Mouse (Mus musculus): ENCODE data around the gene Htr1f. TPM values are rescaled to one million over a fixed set of nuclear protein-coding genes. Genes with fewer than 3 reads are reported as not detected.

Htr1f gene
- total and polyA plus RNA-seq, 3 experiments: not detected

DNA sequence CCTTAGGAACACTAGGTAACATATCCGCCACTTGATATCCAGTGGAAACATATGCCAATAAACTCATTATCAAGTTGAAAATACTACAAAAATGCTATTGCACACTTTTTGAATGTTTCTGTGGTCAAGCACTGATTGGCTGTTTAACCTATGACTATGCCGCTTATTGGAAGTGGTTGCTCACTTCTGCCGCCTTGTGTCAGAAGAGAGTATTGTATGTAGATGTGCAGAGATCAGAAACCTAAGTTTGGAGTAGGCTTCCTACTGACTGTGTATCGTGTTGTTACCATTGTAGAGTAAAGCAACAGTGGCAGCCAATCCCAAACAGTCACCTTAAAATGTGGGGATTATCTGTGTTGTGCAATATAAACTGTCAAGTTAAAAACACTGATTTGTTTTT lies 144.0 kb downstream of the Htr1f start:
- no peaks in the 10 kb centered on the region for H3K79me2 ChIP-seq (ENCODE audit: control insufficient read depth, insufficient read depth, low read length, poor library complexity)
- peak in 2 of 3 experiments; percentile 53 to 59; a peak in 4 of 6 replicates for TF ChIP-seq CTCF (IDR thresholded peaks at IDR 0.05 in 2 of 3, conservative IDR thresholded peaks at IDR 0.05 in 1 of 3; ENCODE audit: control insufficient read depth in 1 of 3, insufficient read depth in 1 of 3, low read depth in 2 of 3, low read length in 3 of 3, poor library complexity in 1 of 3, severe bottlenecking in 1 of 3)
- peak; percentile 29; the same call in 1 of the 2 replicates for TF ChIP-seq ZC3H11A (IDR thresholded peaks at IDR 0.05; ENCODE audit: low read depth, low read length)
- no peak for TF ChIP-seq BHLHE40 (IDR thresholded peaks at IDR 0.05; ENCODE audit: borderline replicate concordance, low read depth, low read length)
- peak; percentile 73 for TF ChIP-seq SMC3 (IDR thresholded peaks at IDR 0.05; ENCODE audit: low read depth, low read length)
- TF ChIP-seq RAD21 (IDR thresholded peaks at IDR 0.05; ENCODE audit: low read depth, low read length): peak; percentile 39
- TF ChIP-seq CHD2 (IDR thresholded peaks at IDR 0.05; ENCODE audit: low read length): no peak
- H3K9ac ChIP-seq (ENCODE audit: control insufficient read depth, low read depth, low read length, poor library complexity, severe bottlenecking): no peak overlapping the region
- no peak overlapping the region for H3K4me3 ChIP-seq (ENCODE audit: control insufficient read depth in 1 of 2, insufficient read depth in 1 of 2, low read depth in 2 of 2, low read length in 2 of 2)
- H3K4me1 ChIP-seq (ENCODE audit: control insufficient read depth in 1 of 2, insufficient read depth in 2 of 2, low read length in 2 of 2): no peaks in the 10 kb centered on the region
- DNase-seq (ENCODE audit: low read depth, low spot score): peak; percentile 36
- H3K36me3 ChIP-seq (ENCODE audit: control insufficient read depth in 1 of 2, insufficient read depth in 2 of 2, low read length in 2 of 2): no peaks in the 10 kb centered on the region
- H3K27ac ChIP-seq (ENCODE audit: control insufficient read depth, low read depth, low read length): no peak overlapping the region
- no peaks in the 10 kb centered on the region; a peak in 1 of 4 replicates for H3K27me3 ChIP-seq (ENCODE audit: control insufficient read depth in 1 of 2, insufficient read depth in 2 of 2, low read length in 2 of 2)
- H3K9me3 ChIP-seq (replicated peaks; ENCODE audit: insufficient read depth, low read length): no peaks in the 10 kb centered on the region

DNA sequence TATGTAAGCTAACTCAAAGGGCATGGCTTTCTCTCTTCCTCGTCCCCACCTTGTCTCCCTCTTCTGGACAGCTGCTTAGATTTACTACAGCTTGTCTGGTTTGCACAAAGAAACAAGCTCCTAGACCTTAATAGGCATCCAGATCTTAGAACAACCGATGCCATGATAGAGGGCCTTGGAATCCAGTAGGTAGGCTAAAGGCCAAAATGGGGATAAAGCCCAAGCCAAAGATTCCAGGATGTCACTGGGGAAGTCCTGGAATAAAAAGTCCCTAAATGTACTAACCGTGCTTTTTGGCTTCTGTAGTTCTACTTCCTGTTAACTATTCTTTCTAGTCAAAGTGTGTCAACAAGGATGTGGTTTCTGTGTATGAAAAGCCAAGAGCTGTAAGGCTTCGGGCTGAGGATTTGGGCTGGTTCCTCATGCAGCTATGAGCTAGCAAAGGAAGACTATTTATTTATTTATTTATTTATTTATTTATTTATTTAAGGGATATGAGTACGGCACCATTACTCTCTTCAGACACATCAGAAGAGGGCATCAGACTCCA lies 163.9 kb downstream of the Htr1f start:
- DNase-seq (ENCODE audit: low read depth, low spot score): no peak
- H3K27ac ChIP-seq (ENCODE audit: control insufficient read depth, low read depth, low read length): no peak overlapping the region

DNA sequence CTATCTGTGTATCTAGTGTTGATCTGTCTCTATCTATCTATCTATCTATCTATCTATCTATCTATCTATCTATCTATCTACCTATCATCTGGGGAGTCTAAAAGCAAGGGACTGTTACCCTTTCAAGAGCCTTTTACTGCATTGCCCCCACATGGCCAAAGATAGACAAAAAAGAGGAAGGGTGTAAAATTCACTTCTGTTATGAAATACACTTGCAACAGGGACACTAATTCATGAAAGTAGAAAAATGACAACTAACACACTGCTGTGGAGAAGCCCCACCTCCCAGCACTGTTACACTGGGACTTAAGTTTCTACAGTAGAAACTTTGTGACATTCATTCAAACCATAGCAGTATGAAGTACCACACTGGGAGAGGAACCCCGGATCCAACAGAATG lies 170.9 kb downstream of the Htr1f start:
- DNase-seq (ENCODE audit: low read depth, low spot score): no peak
- H3K27me3 ChIP-seq (ENCODE audit: control insufficient read depth in 1 of 2, insufficient read depth in 2 of 2, low read length in 2 of 2): peaks cover 0 to 3% of the 10 kb centered on the region in 2 experiments; a peak in 2 of 4 replicates
- H3K27ac ChIP-seq (ENCODE audit: control insufficient read depth, low read depth, low read length): no peak overlapping the region
- TF ChIP-seq MEF2A (IDR thresholded peaks at IDR 0.05; ENCODE audit: extremely low read depth, insufficient replicate concordance, low read depth, low read length, poor library complexity, severe bottlenecking) (no peak), ZKSCAN1 (IDR thresholded peaks at IDR 0.05; ENCODE audit: low read depth, low read length) (no peak), MYC (IDR thresholded peaks at IDR 0.05; ENCODE audit: low read depth, low read length) (no peak), RCOR1 (IDR thresholded peaks at IDR 0.05; ENCODE audit: low read depth, low read length) (no peak), POLR2AphosphoS5 (IDR thresholded peaks at IDR 0.05; ENCODE audit: borderline replicate concordance, low read depth, low read length) (no peak), SIN3A (IDR thresholded peaks at IDR 0.05; ENCODE audit: low read length) (no peak), E2F4 (IDR thresholded peaks at IDR 0.05; ENCODE audit: borderline replicate concordance, low read depth, low read length) (no peak), ETS1 (IDR thresholded peaks at IDR 0.05; ENCODE audit: low read depth, low read length) (no peak), TAL1 (IDR thresholded peaks at IDR 0.05; ENCODE audit: low read length) (no peak), GATA1 (IDR thresholded peaks at IDR 0.05; ENCODE audit: low read depth, low read length) (no peak), NRF1 (IDR thresholded peaks at IDR 0.05; ENCODE audit: insufficient read depth, low read depth, low read length, poor library complexity, severe bottlenecking) (no peak), CTCF (IDR thresholded peaks at IDR 0.05 in 2 of 3, conservative IDR thresholded peaks at IDR 0.05 in 1 of 3; ENCODE audit: control insufficient read depth in 1 of 3, insufficient read depth in 1 of 3, low read depth in 2 of 3, low read length in 3 of 3, poor library complexity in 1 of 3, severe bottlenecking in 1 of 3) (no peak), POLR2A (IDR thresholded peaks at IDR 0.05; ENCODE audit: control insufficient read depth in 1 of 2, insufficient read depth in 1 of 2, low read depth in 1 of 2, low read length in 2 of 2, poor library complexity in 1 of 2) (no peak), MYB (IDR thresholded peaks at IDR 0.05; ENCODE audit: low read depth, low read length) (no peak), MAX (IDR thresholded peaks at IDR 0.05; ENCODE audit: low read length) (no peak), KAT2A (conservative IDR thresholded peaks at IDR 0.05; ENCODE audit: low read depth, low read length) (no peak)

More for the DNA sequence above, 163.9 kb downstream of the Htr1f start:
- H3K4me3 ChIP-seq (ENCODE audit: control insufficient read depth in 1 of 2, insufficient read depth in 1 of 2, low read depth in 2 of 2, low read length in 2 of 2): no peak overlapping the region
- no peak overlapping the region for H3K9ac ChIP-seq (ENCODE audit: control insufficient read depth, low read depth, low read length, poor library complexity, severe bottlenecking)
- no peaks in the 10 kb centered on the region for H3K9me3 ChIP-seq (replicated peaks; ENCODE audit: insufficient read depth, low read length)
- no peaks in the 10 kb centered on the region for H3K36me3 ChIP-seq (ENCODE audit: control insufficient read depth in 1 of 2, insufficient read depth in 2 of 2, low read length in 2 of 2)
- no peaks in the 10 kb centered on the region for H3K4me1 ChIP-seq (ENCODE audit: control insufficient read depth in 1 of 2, insufficient read depth in 2 of 2, low read length in 2 of 2)
- no peaks in the 10 kb centered on the region for H3K27me3 ChIP-seq (ENCODE audit: control insufficient read depth in 1 of 2, insufficient read depth in 2 of 2, low read length in 2 of 2)
- TF ChIP-seq ZC3H11A (IDR thresholded peaks at IDR 0.05; ENCODE audit: low read depth, low read length): no peak
- no peak for TF ChIP-seq GATA1 (IDR thresholded peaks at IDR 0.05; ENCODE audit: low read depth, low read length)
- TF ChIP-seq SMC3 (IDR thresholded peaks at IDR 0.05; ENCODE audit: low read depth, low read length): no peak
- TF ChIP-seq ZMIZ1 (IDR thresholded peaks at IDR 0.05; ENCODE audit: low read depth, low read length): no peak
- no peak for TF ChIP-seq ELF1 (IDR thresholded peaks at IDR 0.05; ENCODE audit: low read depth, low read length)
- no peak for TF ChIP-seq TBP (IDR thresholded peaks at IDR 0.05; ENCODE audit: low read depth, low read length)
- no peak for TF ChIP-seq USF2 (IDR thresholded peaks at IDR 0.05; ENCODE audit: borderline replicate concordance in 1 of 2, insufficient read depth in 1 of 2, low read depth in 1 of 2, low read length in 2 of 2)
- TF ChIP-seq MAX (IDR thresholded peaks at IDR 0.05; ENCODE audit: low read length): no peak
- no peak for TF ChIP-seq JUND (IDR thresholded peaks at IDR 0.05; ENCODE audit: low read depth, low read length)
- TF ChIP-seq E2F4 (IDR thresholded peaks at IDR 0.05; ENCODE audit: borderline replicate concordance, low read depth, low read length): no peak
- TF ChIP-seq MEF2A (IDR thresholded peaks at IDR 0.05; ENCODE audit: extremely low read depth, insufficient replicate concordance, low read depth, low read length, poor library complexity, severe bottlenecking): no peak
- no peak for TF ChIP-seq MAZ (IDR thresholded peaks at IDR 0.05; ENCODE audit: low read depth, low read length)
- no peaks in the 10 kb centered on the region for H3K79me2 ChIP-seq (ENCODE audit: control insufficient read depth, insufficient read depth, low read length, poor library complexity)

More for the DNA sequence above, 170.9 kb downstream of the Htr1f start:
- no peaks in the 10 kb centered on the region for H3K4me1 ChIP-seq (ENCODE audit: control insufficient read depth in 1 of 2, insufficient read depth in 2 of 2, low read length in 2 of 2)
- no peak overlapping the region for H3K9ac ChIP-seq (ENCODE audit: control insufficient read depth, low read depth, low read length, poor library complexity, severe bottlenecking)
- no peaks in the 10 kb centered on the region for H3K9me3 ChIP-seq (replicated peaks; ENCODE audit: insufficient read depth, low read length)
- no peaks in the 10 kb centered on the region for H3K36me3 ChIP-seq (ENCODE audit: control insufficient read depth in 1 of 2, insufficient read depth in 2 of 2, low read length in 2 of 2)
- no peaks in the 10 kb centered on the region for H3K79me2 ChIP-seq (ENCODE audit: control insufficient read depth, insufficient read depth, low read length, poor library complexity)
- no peak overlapping the region for H3K4me3 ChIP-seq (ENCODE audit: control insufficient read depth in 1 of 2, insufficient read depth in 1 of 2, low read depth in 2 of 2, low read length in 2 of 2)
